Mouse (Mus musculus) testis, postnatal 10 days (tissue): ENCODE measurements around the gene Pebp1.

Source experiments
- DNase-seq: peaks from one replicate; pipeline ENCODE4 v3.0.0; 2021; ENCODE audit warnings: low spot score

Pebp1 gene

DNA sequence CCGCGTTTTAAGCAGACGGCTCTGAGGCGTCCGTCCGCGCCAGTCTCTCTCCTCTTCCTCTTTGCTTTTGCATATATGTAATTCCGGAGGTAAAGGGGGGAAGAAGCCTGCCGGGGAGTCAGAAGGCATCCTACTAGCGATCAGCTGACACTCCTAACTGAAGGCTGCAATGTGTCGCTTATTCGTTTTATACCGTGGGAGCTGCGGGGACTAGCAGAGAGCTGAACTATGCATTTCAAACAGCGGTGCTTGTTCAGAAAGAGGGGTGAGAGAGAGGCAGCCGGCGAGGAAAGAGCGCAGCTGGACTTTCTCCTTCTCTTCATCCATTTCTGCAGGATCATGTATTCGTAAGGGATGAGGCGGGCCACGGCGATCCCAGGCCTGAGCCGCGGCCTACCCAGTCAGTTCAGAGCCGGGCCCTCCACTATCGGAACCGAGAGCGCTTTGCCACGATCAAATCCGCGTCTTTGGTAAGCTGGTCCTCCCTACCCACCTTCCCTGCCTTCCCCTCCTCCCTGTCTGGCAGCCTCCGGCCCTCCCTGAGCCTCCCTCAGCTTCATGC, 46.6 kb downstream of the Pebp1 start:
- DNase-seq, result no peak

DNA sequence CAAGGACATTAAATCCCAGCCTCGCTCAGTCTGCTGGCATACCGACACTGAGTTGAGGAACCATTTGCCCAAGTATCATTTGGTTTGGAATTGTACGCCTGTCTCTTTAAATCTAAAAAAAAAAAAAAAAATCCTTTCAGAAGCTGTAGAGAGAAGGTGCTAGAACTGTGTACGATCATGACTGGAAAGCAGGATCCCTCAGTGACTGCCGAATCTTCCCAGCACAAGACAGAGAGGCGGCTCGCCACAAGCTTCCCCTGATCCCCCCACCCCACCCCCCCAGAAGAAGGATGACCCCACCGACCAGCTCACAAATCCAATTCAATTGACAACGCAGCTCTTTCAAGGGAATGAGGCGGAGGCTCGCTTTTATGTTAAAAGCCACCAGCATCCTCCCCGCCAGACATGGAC, 47.1 kb downstream of the Pebp1 start:
- no peak for DNase-seq

DNA sequence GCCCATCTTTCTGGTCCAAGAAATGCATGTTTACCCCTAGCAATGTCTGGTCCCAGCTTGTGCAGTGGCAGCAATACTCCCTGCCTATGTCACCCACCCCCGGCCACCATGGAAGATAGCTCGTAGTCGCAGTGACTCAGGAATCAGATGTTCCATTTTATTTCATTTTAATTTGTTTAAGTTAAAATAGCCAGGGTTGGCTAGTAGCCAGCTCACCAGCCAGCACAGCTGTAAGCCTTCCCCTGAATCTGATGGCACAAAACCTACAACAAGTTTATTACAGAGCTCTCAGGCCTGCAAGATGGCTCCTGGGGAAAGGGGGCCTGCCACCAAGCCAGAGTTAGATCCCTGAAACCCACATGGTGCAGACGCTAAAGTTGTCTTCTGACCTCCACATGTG, 48.3 kb downstream of the Pebp1 start:
- no peak for DNase-seq

DNA sequence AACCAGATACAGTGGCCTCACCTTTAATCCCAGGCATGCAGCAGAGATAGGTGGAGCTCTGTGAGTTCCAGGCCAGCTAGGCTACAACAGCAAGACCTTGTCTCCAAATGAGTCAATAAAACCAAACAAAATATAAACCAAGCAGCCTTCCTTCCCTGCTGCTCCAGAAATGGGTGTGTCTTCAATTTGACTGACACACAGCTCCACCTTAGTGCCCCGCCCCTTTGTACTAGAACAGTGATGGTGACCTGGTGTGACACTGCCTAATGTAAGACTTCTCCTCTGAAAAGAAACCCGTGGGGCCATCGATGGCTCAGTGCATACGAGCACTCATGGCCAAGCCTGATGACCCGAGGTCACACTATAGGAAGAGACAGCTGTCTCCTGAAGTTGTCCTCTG, 50.9 kb downstream of the Pebp1 start:
- no peak for DNase-seq
